Mouse (Mus musculus): ENCODE measurements around the gene Relb. TPM values are rescaled to one million over a fixed set of nuclear protein-coding genes. Genes with fewer than 3 reads are reported as not detected.

Relb gene
- polyA plus RNA-seq, 1 experiment from 2014 or later: 3.9 TPM

DNA sequence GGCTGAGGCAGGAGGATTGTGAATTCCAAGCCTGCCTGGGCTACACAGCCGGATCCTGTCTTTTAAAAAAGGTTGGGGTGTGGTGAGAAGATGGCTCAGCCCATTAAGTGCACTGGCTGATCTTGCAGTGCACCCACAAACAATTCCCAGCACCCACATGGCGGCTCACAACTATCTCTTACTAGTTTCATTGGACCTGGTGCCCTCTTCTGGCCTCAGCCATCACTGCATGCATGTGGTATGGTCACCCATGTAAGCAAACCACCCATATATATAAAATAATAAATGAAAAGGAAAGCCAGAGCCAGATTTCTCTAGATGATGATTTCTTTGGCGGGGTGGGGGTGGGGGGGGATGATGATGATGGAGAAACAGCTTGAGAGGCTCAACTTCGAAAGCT lies 64.8 kb downstream of the Relb start:
- no peak overlapping the region for H3K4me2 ChIP-seq (ENCODE audit: low read length)
- no peak overlapping the region for H3K27ac ChIP-seq (ENCODE audit: low read length)
- no peak overlapping the region for H3K9ac ChIP-seq (replicated peaks; ENCODE audit: low read depth, low read length)
- peaks cover 27% of the 10 kb centered on the region for H3K4me1 ChIP-seq (replicated peaks; ENCODE audit: control insufficient read depth, insufficient read depth, low read length)
- WGBS: 91% methylated on average over 4 of the region's 4 CpGs
- no peak for ATAC-seq
- 0 out of 2 replicates have a peak, but pooled peaks cover 3% of the 10 kb centered on the region for H3K9me3 ChIP-seq (ENCODE audit: control insufficient read depth, low read length)
- peaks cover 12% of the 10 kb centered on the region for H3K36me3 ChIP-seq (ENCODE audit: control insufficient read depth, insufficient read depth)
- H3K27me3 ChIP-seq (replicated peaks; ENCODE audit: control insufficient read depth, insufficient read depth, low read length): no peaks in the 10 kb centered on the region
- H3K4me3 ChIP-seq (replicated peaks; ENCODE audit: low read length): no peak overlapping the region

DNA sequence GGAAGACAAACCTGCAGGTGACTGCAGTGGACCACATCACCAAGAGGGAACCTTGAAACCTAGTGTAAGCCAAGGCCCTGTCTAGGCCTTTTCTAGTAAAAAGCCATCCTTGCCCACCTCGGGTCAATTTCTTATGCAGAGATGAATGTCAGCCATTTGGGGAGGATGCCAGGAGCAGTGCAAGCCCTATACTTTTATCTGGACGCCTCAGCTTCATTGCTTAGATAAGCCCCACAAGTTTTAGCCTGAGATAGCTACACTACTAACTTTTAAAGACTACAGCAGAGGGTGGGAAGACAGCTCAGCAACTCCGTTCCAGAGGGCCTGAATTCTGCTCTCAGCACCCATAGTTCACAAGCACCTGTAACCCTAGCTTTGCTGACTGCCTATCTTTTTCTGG lies 65.4 kb downstream of the Relb start:
- Histone ChIP-seq H3K36me3 (ENCODE audit: control insufficient read depth, insufficient read depth) (peaks cover 12% of the 10 kb centered on the region), H3K9me3 (ENCODE audit: control insufficient read depth, low read length) (0 out of 2 replicates have a peak, but pooled peaks cover 3% of the 10 kb centered on the region), H3K4me3 (replicated peaks; ENCODE audit: low read length) (no peak overlapping the region), H3K4me2 (ENCODE audit: low read length) (no peak overlapping the region), H3K27me3 (replicated peaks; ENCODE audit: control insufficient read depth, insufficient read depth, low read length) (no peaks in the 10 kb centered on the region), H3K27ac (ENCODE audit: low read length) (no peak overlapping the region), H3K4me1 (replicated peaks; ENCODE audit: control insufficient read depth, insufficient read depth, low read length) (peaks cover 32% of the 10 kb centered on the region), H3K9ac (replicated peaks; ENCODE audit: low read depth, low read length) (no peak overlapping the region)
- WGBS: 92% methylated on average over 3 of the region's 3 CpGs
- ATAC-seq: no peak

- peak within 1 kb of the TSS; percentile 97 for H3K4me2 ChIP-seq (ENCODE audit: low read length)
- peaks cover 38% of the 10 kb centered on the region for H3K4me1 ChIP-seq (replicated peaks; ENCODE audit: control insufficient read depth, insufficient read depth, low read length)
- 0 out of 2 replicates have a peak, but pooled peaks cover 3% of the 10 kb centered on the region for H3K9me3 ChIP-seq (ENCODE audit: control insufficient read depth, low read length)
- peak within 1 kb of the TSS; percentile 96 for H3K27ac ChIP-seq (ENCODE audit: low read length)
- peak within 1 kb of the TSS; percentile 98 for H3K4me3 ChIP-seq (replicated peaks; ENCODE audit: low read length)
- WGBS: 1% methylated on average over 19 of the region's 19 CpGs
- no peaks in the 10 kb centered on the region for H3K27me3 ChIP-seq (replicated peaks; ENCODE audit: control insufficient read depth, insufficient read depth, low read length)
- H3K9ac ChIP-seq (replicated peaks; ENCODE audit: low read depth, low read length): peak within 1 kb of the TSS; percentile 92
- peaks cover 12% of the 10 kb centered on the region for H3K36me3 ChIP-seq (ENCODE audit: control insufficient read depth, insufficient read depth)
- peak; percentile 29; the same call in 1 of the 2 replicates for ATAC-seq
These were observed 66.4 kb downstream of the Relb start, which contains the start of gene Ppp1r37 for GRCm38 (mm10) chr7:19562643-19563410. Gene Ppp1r37 (minus strand): TSS chr7:19563076.

GRCm38 (mm10) chr7:19561765-19562642 lies 67.2 kb downstream of the Relb start:
- Histone ChIP-seq H3K27me3 (replicated peaks; ENCODE audit: control insufficient read depth, insufficient read depth, low read length) (no peaks in the 10 kb centered on the region), H3K36me3 (ENCODE audit: control insufficient read depth, insufficient read depth) (peaks cover 12% of the 10 kb centered on the region), H3K9ac (replicated peaks; ENCODE audit: low read depth, low read length) (peak overlapping the region; percentile 92), H3K4me3 (replicated peaks; ENCODE audit: low read length) (peak overlapping the region; percentile 98), H3K9me3 (ENCODE audit: control insufficient read depth, low read length) (0 out of 2 replicates have a peak, but pooled peaks cover 3% of the 10 kb centered on the region), H3K4me2 (ENCODE audit: low read length) (peak overlapping the region; percentile 97), H3K4me1 (replicated peaks; ENCODE audit: control insufficient read depth, insufficient read depth, low read length) (peaks cover 43% of the 10 kb centered on the region), H3K27ac (ENCODE audit: low read length) (peak overlapping the region; percentile 96)
- WGBS: under 1% methylated on average over 102 of the region's 102 CpGs
- ATAC-seq: peak; percentile 91

DNA sequence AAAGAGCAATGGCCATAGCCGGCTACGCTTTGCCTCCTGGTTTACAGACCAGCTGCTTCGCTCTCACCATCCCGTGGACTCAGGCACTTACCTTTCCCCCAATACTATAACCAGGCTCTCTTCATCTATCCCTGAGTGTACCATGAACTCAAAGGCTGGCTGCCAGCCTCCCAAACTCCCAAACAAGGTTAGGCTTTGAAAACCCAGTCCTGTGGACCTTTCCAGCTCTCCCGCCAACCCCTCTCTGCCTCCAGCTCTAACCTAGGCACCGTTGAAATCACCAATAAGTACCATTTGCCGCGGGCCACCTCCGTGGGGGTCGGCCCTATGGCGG lies 67.8 kb downstream of the Relb start:
- H3K36me3 ChIP-seq (ENCODE audit: control insufficient read depth, insufficient read depth): peaks cover 12% of the 10 kb centered on the region
- no peaks in the 10 kb centered on the region for H3K27me3 ChIP-seq (replicated peaks; ENCODE audit: control insufficient read depth, insufficient read depth, low read length)
- peak overlapping the region; percentile 98 for H3K4me3 ChIP-seq (replicated peaks; ENCODE audit: low read length)
- H3K9me3 ChIP-seq (ENCODE audit: control insufficient read depth, low read length): 0 out of 2 replicates have a peak, but pooled peaks cover 3% of the 10 kb centered on the region
- peak overlapping the region; percentile 97 for H3K4me2 ChIP-seq (ENCODE audit: low read length)
- 0% methylated on average over 11 of the region's 11 CpGs for WGBS
- peaks cover 43% of the 10 kb centered on the region for H3K4me1 ChIP-seq (replicated peaks; ENCODE audit: control insufficient read depth, insufficient read depth, low read length)
- ATAC-seq: no peak
- peak overlapping the region; percentile 92 for H3K9ac ChIP-seq (replicated peaks; ENCODE audit: low read depth, low read length)
- H3K27ac ChIP-seq (ENCODE audit: low read length): peak overlapping the region; percentile 96

DNA sequence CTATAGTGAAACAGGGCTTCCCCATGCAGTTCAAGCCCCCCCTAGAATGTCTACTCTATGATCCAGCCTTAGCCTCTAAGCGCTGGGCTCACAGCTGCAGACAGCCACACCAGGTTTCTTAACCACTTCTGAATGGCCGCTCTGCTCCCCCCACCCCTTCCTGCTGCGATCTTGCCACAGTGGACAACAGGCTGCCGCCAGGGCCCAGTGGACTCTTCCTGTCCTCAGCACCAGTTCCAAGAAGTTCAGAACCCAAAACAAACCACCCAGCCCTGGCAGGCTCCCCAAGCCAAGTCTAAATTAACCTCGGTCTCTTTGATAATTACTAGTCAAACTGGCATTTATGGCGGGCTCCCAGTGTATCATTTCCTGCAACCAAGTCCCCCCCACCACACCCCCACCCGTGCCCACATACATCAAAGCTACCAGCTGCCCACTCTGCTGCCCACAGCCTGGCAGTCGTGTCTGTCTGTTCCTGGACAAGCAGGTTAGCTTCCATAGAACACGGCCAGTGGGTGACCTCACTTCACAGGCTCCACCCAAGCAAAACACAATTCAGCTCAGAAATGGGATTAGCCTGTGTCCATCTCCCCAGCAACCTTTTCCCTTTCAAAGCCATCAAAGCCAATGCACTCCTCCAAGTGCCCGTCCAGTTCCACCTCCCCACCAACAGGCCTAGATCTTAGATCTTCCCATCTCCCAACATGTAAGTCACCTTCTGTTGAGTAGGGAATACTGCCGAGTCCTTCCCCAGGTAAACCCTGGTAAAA lies 68.6 kb downstream of the Relb start:
- Histone ChIP-seq H3K4me2 (ENCODE audit: low read length) (peak overlapping the region; percentile 97), H3K27me3 (replicated peaks; ENCODE audit: control insufficient read depth, insufficient read depth, low read length) (no peaks in the 10 kb centered on the region), H3K36me3 (ENCODE audit: control insufficient read depth, insufficient read depth) (peaks cover 12% of the 10 kb centered on the region), H3K9me3 (ENCODE audit: control insufficient read depth, low read length) (0 out of 2 replicates have a peak, but pooled peaks cover 3% of the 10 kb centered on the region), H3K4me3 (replicated peaks; ENCODE audit: low read length) (peak overlapping the region; percentile 98), H3K4me1 (replicated peaks; ENCODE audit: control insufficient read depth, insufficient read depth, low read length) (peaks cover 43% of the 10 kb centered on the region), H3K27ac (ENCODE audit: low read length) (no peak overlapping the region), H3K9ac (replicated peaks; ENCODE audit: low read depth, low read length) (peak overlapping the region; percentile 92)
- 21% methylated on average over 11 of the region's 11 CpGs for WGBS
- no peak for ATAC-seq

DNA sequence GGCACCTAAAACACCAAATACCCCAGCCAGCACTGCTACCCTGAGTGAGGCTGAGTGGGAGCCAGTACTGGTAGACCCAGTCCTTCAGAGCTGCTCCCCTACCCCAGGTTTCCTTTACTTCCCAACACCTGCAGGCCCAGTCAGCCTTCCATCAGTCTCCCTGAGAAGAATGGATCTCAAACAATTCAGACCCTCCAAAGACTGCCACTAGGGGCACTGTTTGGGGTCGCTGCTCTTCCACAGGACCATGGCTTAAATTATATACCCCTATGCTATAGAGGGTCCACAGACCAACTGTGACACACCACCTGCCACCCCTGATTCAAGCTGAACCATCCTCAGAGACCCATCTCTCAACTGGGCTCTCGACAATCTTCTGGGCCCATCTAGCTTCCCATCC lies 70.3 kb downstream of the Relb start:
- ATAC-seq: no peak
- no peak overlapping the region for H3K27ac ChIP-seq (ENCODE audit: low read length)
- no peaks in the 10 kb centered on the region; the same call in 1 of the 2 replicates for H3K36me3 ChIP-seq (ENCODE audit: control insufficient read depth, insufficient read depth)
- peaks cover 43% of the 10 kb centered on the region for H3K4me1 ChIP-seq (replicated peaks; ENCODE audit: control insufficient read depth, insufficient read depth, low read length)
- no peak overlapping the region for H3K9ac ChIP-seq (replicated peaks; ENCODE audit: low read depth, low read length)
- 29% methylated on average over 2 of the region's 2 CpGs for WGBS
- no peak overlapping the region for H3K4me3 ChIP-seq (replicated peaks; ENCODE audit: low read length)
- H3K27me3 ChIP-seq (replicated peaks; ENCODE audit: control insufficient read depth, insufficient read depth, low read length): no peaks in the 10 kb centered on the region
- H3K4me2 ChIP-seq (ENCODE audit: low read length): no peak overlapping the region
- no peaks in the 10 kb centered on the region for H3K9me3 ChIP-seq (ENCODE audit: control insufficient read depth, low read length)

GRCm38 (mm10) chr7:19557982-19558900 lies 71.0 kb downstream of the Relb start:
- Histone ChIP-seq H3K4me2 (ENCODE audit: low read length) (no peak overlapping the region), H3K9me3 (ENCODE audit: control insufficient read depth, low read length) (no peaks in the 10 kb centered on the region), H3K4me3 (replicated peaks; ENCODE audit: low read length) (no peak overlapping the region), H3K4me1 (replicated peaks; ENCODE audit: control insufficient read depth, insufficient read depth, low read length) (peaks cover 40% of the 10 kb centered on the region), H3K36me3 (ENCODE audit: control insufficient read depth, insufficient read depth) (no peaks in the 10 kb centered on the region), H3K27ac (ENCODE audit: low read length) (no peak overlapping the region), H3K27me3 (replicated peaks; ENCODE audit: control insufficient read depth, insufficient read depth, low read length) (no peaks in the 10 kb centered on the region), H3K9ac (replicated peaks; ENCODE audit: low read depth, low read length) (no peak overlapping the region)
- ATAC-seq: no peak
- WGBS: 94% methylated on average over 6 of the region's 6 CpGs

Data from forebrain, embryonic 16.5 days (tissue).